Mouse (Mus musculus) hematopoietic stem cell, adult 5-6 weeks (primary cell): ENCODE results near the gene A930004D18Rik. TPM values are rescaled to one million over a fixed set of nuclear protein-coding genes. Genes with fewer than 3 reads are reported as not detected.

Experiments
- ATAC-seq, 2 experiments: fragments of 125-278 bp in 1 of 2; replicated peaks in 1 of 2; 2 replicates each; pipeline ENCODE4 v1.8.0; 2016 to 2017; ENCODE audit warnings: inconsistent platforms in 2 of 2, mild to moderate bottlenecking in 2 of 2, moderate number of reproducible peaks in 2 of 2, low read depth in 1 of 2, moderate TSS enrichment in 1 of 2; ENCODE audit not compliant: low FRiP score in 2 of 2, poor library complexity in 2 of 2, severe bottlenecking in 2 of 2, insufficient read depth in 1 of 2, low TSS enrichment in 1 of 2
- total RNA-seq: library from RNA; stranded (forward); fragments of 172-1452, 232-1000 nt; gene quantifications from 2 replicates; pipeline ENCODE4 v1.2.3, GENCODE M21; 2017

The A930004D18Rik gene
- total RNA-seq, 1 experiment from 2014 or later: not detected

GRCm38 (mm10) chr2:18055016-18055928 lies 17.7 kb upstream of the A930004D18Rik start, which contains the start of gene Mllt10:
Gene Mllt10, plus strand, starts transcription at chr2:18055237.
- ATAC-seq: no peak

DNA sequence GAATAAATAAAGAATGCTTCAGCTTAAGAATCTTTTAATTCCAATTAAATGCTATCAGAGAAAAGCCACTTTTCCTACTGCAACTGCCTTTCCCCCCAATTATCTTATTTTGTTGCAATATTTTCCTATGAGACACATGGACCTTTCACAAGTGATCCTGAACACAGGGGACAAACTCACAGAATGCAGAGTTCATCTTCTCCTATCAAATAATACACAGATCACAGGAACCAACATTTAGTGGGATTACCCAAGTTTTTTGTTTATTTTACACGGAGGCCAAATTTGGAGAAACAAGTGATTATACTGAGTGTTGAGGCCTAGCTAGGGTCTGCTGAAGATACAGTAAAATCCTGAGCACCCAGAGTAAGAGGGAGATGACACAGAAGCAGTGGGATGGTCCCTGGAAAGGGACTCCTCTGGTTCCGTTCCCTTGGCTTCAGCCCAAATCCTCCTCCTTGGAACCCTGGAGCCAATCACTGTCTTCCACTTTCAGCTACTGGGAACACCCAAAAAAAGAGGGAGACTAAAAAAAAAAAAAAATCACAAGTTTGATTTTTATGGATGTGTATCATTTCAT lies 16.5 kb upstream of the A930004D18Rik start:
- ATAC-seq: no peak

DNA sequence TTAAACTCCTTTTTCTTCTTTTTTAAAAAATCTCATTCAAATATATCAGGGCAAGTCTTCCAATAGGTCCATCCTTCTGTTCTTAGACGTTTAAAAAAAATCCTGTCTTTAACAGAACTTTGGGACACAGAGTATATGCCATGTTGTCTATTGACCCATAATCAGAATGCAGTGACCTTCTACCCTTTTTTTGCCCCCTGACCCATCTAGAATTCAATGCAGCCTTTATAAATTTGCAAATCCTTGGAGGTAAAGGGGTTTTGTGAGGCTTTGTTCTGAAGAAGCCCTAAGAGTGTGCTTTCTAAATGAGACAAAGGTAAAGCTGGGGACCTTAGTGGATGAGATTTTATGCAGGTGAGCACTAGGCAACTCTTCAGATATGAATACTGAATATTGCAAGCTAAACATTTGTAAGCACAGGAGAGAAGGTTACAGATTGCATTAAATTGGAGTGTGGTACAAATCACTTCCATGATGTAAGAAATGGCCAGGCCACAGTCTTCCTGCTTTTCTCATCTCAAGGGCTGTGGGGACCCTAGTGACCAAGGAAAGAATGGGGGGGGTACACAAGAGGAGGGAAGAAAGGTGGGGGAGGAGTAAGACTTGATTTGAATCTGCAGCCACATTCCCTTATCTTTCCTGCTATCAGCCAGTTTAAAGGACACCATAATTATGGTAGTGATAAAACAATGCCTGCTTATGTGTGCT lies 15.9 kb upstream of the A930004D18Rik start:
- no peak for ATAC-seq

DNA sequence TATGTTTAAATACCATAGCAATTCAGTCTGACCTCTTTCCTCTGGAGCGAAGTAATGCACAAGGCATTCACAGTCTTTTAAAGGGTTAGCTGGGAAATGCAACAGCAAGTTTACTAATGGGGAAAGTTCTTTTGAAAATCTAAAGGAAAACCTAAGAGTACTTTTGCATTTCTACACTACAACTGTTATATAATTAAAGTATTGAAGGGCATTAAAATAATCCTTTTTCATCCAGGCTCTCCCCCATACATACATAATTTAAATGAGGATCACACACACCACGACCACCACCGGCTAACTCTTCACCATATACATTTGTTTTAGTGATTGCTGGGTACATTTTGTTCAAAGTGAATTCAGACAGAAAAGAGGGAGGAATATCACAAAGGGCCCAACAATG lies 15.0 kb upstream of the A930004D18Rik start:
- ATAC-seq: no peak

GRCm38 (mm10) chr2:18051831-18052170 lies 14.3 kb upstream of the A930004D18Rik start:
- no peak for ATAC-seq

DNA sequence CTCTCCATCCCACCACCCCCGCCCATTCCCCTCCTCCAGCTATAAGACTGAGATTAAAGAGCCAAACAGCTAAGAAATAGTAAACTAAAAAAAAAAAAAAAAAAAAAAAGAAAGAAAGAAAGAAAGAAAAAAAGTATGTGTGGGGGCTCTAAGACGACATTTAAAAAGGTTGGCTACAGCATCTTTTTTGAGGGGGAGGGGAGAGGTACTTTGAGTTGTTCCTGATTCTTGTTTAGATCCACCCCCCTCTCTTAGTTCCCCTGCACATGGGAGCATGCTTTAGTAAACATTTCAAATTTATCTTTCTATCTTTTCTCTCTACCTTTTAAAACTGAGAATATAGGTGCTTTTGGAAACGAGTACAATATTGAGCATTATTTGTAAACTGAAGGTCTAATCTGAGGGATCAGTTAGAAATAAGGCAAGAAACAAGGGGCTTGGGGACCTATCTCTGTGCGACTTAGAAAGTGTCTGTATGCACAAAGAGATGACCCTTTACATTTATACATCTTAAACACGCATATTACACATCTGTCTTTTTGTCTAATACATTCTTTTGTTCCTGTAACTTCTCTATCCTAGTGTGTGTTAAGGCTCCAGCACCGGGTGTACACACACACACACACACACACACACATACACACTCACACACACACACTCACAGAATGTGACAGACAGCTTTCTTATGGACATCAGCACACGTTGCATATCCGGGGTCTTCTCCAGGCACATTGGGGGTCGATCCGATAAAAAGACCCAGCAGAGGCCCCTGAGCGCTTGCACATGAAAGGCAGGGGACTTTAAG lies 13.7 kb upstream of the A930004D18Rik start:
- ATAC-seq: no peak

- ATAC-seq: peak; percentile 38 to 68
These were observed 13.0 kb upstream of the A930004D18Rik start for GRCm38 (mm10) chr2:18050541-18050985.

DNA sequence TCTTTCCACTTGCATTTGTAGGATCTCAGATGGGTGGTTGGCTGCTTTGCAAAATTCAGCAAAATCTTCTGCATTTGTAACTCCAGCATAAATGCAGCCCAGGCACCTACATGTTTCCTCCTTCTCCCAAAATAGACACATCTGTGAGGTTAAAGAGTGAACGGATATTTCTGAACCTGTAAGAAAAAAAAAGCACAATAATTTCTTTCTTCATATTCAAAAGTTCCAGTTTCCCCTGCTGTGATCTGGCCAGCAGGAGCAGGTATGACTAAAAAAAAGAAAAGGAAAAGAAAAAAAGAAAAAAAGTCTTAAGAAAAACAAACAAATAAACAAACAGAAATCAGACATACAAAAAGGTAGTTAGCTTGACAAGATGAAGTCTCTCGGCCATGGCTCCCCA lies 12.5 kb upstream of the A930004D18Rik start:
- ATAC-seq: no peak

DNA sequence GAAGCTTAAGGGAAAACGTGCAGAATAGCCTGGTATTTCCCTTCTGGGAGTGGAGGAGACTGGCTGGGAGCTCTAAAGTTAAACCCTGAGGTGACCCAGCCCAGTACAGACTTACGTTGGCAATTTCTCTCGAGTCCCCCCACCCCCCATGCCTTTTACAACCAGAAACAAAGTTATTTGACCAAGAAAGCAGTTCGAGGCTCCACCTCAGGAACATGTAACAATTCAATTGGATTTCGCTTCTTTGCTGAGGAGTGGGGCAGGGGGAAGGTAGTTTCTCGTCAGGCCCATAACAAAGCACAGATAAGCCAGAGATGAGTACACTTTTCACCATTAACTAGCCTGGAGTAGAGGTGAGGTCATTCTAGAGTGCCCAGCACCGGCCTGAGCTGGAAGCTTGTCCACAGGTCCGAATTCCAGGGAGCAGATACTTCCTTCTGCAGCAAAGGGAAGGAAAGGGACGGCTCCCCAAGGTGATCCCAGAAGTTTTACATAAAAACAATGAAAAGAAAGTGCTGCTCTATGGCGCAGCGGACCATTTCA lies 11.8 kb upstream of the A930004D18Rik start:
- no peak for ATAC-seq

GRCm38 (mm10) chr2:18048453-18049075 lies 11.0 kb upstream of the A930004D18Rik start, which contains the start of gene Skida1:
Gene Skida1, minus strand, starts transcription at chr2:18049051.
- ATAC-seq: no peak

DNA sequence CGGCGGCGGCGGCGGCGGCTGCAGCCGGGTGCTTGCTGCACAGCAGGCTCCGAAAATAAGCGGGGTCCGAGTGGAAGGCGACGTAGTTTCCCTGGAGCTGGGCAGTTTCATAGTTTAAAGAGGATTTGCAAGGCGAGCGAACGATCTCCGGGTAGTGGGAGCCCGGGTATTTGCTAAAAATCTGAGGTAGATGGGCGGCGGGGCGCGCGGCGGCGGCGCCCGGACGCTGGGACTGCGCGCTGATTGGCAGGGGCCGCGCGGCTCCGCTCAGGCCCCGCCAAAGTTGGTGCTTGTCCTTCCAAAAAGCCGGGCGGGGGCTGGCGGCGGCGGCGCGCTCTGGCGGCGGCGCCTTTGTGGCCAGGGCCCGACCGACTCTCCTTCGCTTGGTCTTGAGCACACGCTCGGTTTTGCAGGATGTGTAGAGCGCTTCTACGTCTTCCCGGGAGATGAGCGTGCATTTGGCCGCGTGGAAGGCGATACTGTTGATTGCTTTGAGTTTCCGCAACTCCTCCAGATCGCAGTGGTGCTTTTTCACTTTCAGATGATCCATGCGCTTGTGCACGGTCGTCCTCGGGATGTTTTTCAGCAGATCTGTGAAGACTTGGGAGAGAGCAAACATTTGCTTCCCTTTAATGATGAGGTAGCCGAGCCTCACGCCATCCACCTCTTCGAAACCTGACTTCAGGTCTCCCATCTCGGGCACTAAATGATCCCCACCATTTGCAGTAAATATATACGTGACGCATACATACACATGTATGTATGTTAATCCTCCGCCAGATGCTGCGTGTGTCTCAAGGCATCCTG lies 10.3 kb upstream of the A930004D18Rik start:
- peak in 1 of 2 experiments; percentile 46; a peak in 2 of 4 replicates for ATAC-seq

- ATAC-seq: peak; percentile 34 to 59; a peak in 3 of 4 replicates
These were observed 9.5 kb upstream of the A930004D18Rik start for GRCm38 (mm10) chr2:18046758-18047645.

GRCm38 (mm10) chr2:18046186-18046585 lies 8.6 kb upstream of the A930004D18Rik start:
- ATAC-seq: no peak

- ATAC-seq: no peak
These were observed 8.2 kb upstream of the A930004D18Rik start for GRCm38 (mm10) chr2:18045781-18046181.

DNA sequence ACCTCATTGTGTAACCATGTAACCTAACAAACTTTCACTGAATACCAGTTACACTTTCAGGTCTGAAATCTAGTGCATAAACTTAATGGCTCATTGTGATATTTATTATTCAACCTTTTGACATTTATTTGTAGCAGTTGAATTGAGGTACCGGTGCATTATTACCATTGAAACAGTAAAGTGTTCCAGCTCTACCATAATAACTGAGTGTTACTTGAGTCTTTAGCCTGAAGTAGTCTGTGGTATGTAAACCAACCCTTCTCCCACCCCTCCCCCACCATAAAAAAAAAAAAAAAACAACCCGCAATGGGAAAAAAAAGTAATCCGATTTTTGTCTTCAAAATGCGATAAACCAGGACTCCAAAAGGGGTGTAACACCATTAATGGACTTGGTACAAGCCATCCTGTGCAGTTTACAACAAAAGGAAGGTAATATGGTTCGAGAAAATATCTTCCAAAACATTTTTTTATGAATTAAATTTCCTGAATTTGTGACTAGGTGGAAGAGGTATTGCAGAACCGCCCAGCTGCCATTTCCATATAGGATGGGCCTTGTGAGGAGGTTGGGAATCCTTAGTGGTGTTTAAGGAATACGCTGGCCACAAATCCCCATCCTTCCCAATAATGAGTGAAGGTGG lies 7.7 kb upstream of the A930004D18Rik start:
- no peak for ATAC-seq
